Mouse (Mus musculus): ENCODE measurements around the gene Fas.

DNA sequence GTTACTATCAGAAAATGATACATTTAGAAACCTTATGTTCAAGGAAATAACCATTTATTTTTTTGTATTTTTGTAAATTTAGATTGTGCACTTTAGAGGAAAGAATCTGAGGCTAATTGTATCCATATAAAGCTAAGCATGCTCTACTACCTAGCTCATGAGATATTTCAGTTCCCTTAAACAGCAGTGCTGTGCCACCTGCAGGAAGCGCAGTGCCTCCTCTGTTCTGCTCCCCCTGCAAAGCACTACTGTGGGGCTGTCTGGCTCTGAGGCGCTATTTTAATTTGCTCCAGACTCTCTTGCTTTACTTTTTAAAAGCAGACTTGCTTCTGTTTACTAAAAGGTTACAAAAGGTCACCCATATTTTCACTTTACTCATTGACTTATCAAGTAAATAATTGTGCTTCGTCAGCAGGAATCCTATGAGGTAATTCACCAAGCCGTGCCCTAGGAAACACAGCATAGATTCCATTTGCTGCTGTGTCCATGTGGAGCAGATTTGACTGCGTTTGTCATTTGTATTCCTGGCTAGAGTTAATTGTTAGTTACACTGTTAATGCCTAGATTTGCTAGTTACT lies 21.8 kb downstream of the Fas start:
- TF ChIP-seq CTCF (IDR thresholded peaks at IDR 0.05; ENCODE audit: low read depth, low read length) (no peak), POLR2A (IDR thresholded peaks at IDR 0.05; ENCODE audit: borderline replicate concordance, low read depth, low read length) (no peak)
